Mouse (Mus musculus) heart, embryonic 14.5 days (tissue): ENCODE data around the gene Dennd1a. TPM values are rescaled to one million over a fixed set of nuclear protein-coding genes. Genes with fewer than 3 reads are reported as not detected.

Experiments
- ATAC-seq: fragments of 200-750 bp; cut with Nextera tagmentation; 2 replicates; pipeline ENCODE4 v1.8.0; 2017; ENCODE audit warnings: low read depth, moderate TSS enrichment; ENCODE audit not compliant: insufficient number of reproducible peaks, insufficient read depth, low FRiP score
- H3K27ac ChIP-seq, 2 experiments: fragments of 200-500 bp in 1 of 2; fragments of 300-500 bp in 1 of 2; sonication (generic) in 1 of 2; replicated peaks in 1 of 2; 2 replicates each; pipeline ENCODE4 v1.5.1; 2012 to 2014; ENCODE audit warnings: low read depth in 2 of 2, low read length in 2 of 2, control low read depth in 1 of 2, mild to moderate bottlenecking in 1 of 2, mixed read lengths in 1 of 2; ENCODE audit not compliant: control insufficient read depth in 1 of 2, insufficient read depth in 1 of 2
- H3K27me3 ChIP-seq: fragments of 300-500 bp; sonication (generic); 2 replicates; pipeline ENCODE4 v1.6.1; 2014; ENCODE audit warnings: mild to moderate bottlenecking, low read length, control low read depth; ENCODE audit not compliant: control insufficient read depth, insufficient read depth
- H3K36me3 ChIP-seq: fragments of 300-500 bp; sonication (generic); 2 replicates; pipeline ENCODE4 v1.6.1; 2014; ENCODE audit warnings: mild to moderate bottlenecking, control low read depth, low read length, mixed read lengths; ENCODE audit not compliant: control insufficient read depth, insufficient read depth
- H3K4me1 ChIP-seq, 2 experiments: fragments of 200-500 bp in 1 of 2; fragments of 300-500 bp in 1 of 2; sonication (generic) in 1 of 2; 2 replicates each; pipeline ENCODE4 v1.6.1; 2012 to 2014; ENCODE audit warnings: low read length in 2 of 2, control low read depth in 1 of 2, mixed read lengths in 1 of 2; ENCODE audit not compliant: control insufficient read depth in 2 of 2, insufficient read depth in 2 of 2
- H3K4me2 ChIP-seq: fragments of 300-500 bp; sonication (generic); 2 replicates; pipeline ENCODE4 v1.6.1; 2014; ENCODE audit warnings: mild to moderate bottlenecking, low read length
- H3K4me3 ChIP-seq, 2 experiments: fragments of 200-500 bp in 1 of 2; fragments of 300-500 bp in 1 of 2; sonication (generic) in 1 of 2; 2 replicates each; pipeline ENCODE4 v1.5.1; 2012 to 2014; ENCODE audit warnings: low read length in 2 of 2, mild to moderate bottlenecking in 2 of 2, control low read depth in 1 of 2, low read depth in 1 of 2, moderate library complexity in 1 of 2; ENCODE audit not compliant: control insufficient read depth in 1 of 2, insufficient read depth in 1 of 2
- H3K9ac ChIP-seq: fragments of 300-500 bp; sonication (generic); 2 replicates; pipeline ENCODE4 v1.6.1; 2014; ENCODE audit warnings: mild to moderate bottlenecking, low read length
- H3K9me3 ChIP-seq: fragments of 300-500 bp; sonication (generic); 2 replicates; pipeline ENCODE4 v1.6.1; 2016; ENCODE audit warnings: low read length, control low read depth; ENCODE audit not compliant: control insufficient read depth
- WGBS: fragments of 180-500 bp; shearing (Covaris S2); extraction: QIAGEN DNeasy Blood & Tissue Kit; methylation state at CpG from one replicate; pipeline ENCODE4 v1.1.7; 2014; 5-methylcytosine and 5-hydroxymethylcytosine counted together
- polyA plus RNA-seq: library from polyadenylated mRNA; unstranded; fragments of >200 nt; fragmentation: Nextera tagmentation; extraction: Ambion mirVana; gene quantifications from 2 replicates; pipeline ENCODE4 v1.2.1, GENCODE M21; 2014

Gene Dennd1a
- polyA plus RNA-seq: 9.2 and 12.1 TPM in 2 replicates

DNA sequence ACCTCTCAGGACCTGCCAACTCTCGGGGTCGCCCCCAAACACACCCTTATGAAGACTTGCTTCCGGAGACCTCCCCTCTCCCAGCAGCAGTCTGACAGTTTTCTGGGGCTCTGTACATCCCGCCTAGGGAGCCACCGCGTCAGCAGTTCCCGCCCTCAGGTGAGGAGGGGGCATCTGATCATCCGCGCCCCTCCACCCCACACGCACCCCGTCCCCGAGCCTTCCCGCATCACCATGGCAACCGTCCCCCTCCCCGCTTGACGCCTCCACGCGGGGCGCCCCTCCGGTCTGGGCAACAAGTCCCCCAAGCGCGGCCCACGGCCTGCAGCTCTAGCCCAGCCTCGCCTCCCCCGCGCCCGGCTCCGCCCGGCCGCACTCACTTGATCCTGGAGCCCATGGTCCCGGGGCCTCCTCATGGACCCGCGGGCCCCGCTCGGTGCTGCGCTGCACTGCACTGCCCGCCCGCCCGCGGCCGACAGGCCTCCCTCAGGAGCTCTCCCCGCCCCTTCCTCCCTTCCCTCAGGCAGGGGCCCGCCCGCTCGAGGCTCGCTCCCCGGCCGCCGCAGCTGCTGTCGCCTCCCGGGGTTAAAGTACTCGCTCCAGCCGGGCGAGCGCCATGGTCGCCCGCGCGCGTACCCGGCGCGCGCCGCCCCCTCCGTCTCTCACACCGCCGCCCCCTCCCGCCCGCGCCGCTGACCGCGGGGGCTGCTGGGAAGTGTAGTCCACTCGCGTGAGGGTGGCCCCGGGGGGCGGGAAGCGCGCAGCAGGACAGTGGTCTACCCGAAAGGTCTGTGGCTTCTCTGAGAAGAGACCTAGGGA is at the start of gene Dennd1a:
TSS of gene Dennd1a (minus strand) at position 658 of the 819 bp plus-strand sequence.
- peak within 1 kb of the TSS; percentile 87 for H3K4me2 ChIP-seq
- under 1% methylated on average over 72 of the region's 81 CpGs for WGBS
- ATAC-seq: peak; percentile 96

DNA sequence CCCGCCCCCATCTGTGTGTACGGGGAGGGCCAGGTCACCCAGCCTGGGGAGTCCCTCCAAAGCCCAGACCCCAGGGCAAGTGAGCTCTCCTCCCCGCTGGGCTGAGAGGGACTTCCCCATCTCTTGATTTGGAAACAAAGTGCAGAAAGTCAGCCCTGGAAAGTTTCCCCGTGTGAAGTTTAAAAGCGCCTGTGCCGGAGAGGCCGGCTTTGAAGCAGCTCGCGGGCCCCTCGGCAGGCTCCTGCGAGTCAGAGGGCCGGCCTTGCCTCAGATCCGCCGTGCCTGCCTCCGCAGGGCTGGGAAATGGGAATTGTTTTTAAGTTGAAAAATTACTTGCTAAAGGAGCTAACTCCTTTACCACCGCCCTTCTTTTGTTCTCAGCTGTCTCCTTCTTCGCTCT is 49.4 kb upstream of the Dennd1a start:
- H3K4me3 ChIP-seq: peak overlapping the region in 1 of 2 experiments; percentile 11; a peak in 1 of 4 replicates
- H3K36me3 ChIP-seq: no peaks in the 10 kb centered on the region
- 4% methylated on average over 17 of the region's 17 CpGs for WGBS
- ATAC-seq: no peak
- H3K4me2 ChIP-seq: peak overlapping the region; percentile 29
- no peak overlapping the region for H3K27ac ChIP-seq
- no peak overlapping the region for H3K9ac ChIP-seq
- no peaks in the 10 kb centered on the region for H3K9me3 ChIP-seq
- peaks cover 2 to 11% of the 10 kb centered on the region in 2 experiments; a peak in 3 of 4 replicates for H3K4me1 ChIP-seq
- H3K27me3 ChIP-seq: peaks cover 88% of the 10 kb centered on the region

More for the DNA sequence above, at the start of gene Dennd1a:
- Histone ChIP-seq H3K4me3 (peak within 1 kb of the TSS; percentile 88 to 95), H3K9me3 (no peaks in the 10 kb centered on the region), H3K27me3 (no peaks in the 10 kb centered on the region), H3K4me1 (peaks cover 7 to 17% of the 10 kb centered on the region in 2 experiments), H3K27ac (peak within 1 kb of the TSS; percentile 79 to 86), H3K9ac (peak within 1 kb of the TSS; percentile 94), H3K36me3 (no peaks in the 10 kb centered on the region)

GRCm38 (mm10) chr2:38333586-38334119 is 46.5 kb upstream of the Dennd1a start:
- no peak overlapping the region for H3K9ac ChIP-seq
- H3K4me1 ChIP-seq: no peaks in the 10 kb centered on the region; a peak in 1 of 4 replicates
- no peak for ATAC-seq
- no peak overlapping the region for H3K27ac ChIP-seq
- WGBS: 35% methylated on average over 7 of the region's 7 CpGs
- H3K4me3 ChIP-seq: no peak overlapping the region
- H3K36me3 ChIP-seq: no peaks in the 10 kb centered on the region
- H3K27me3 ChIP-seq: peaks cover 60% of the 10 kb centered on the region
- H3K4me2 ChIP-seq: no peak overlapping the region
- no peaks in the 10 kb centered on the region for H3K9me3 ChIP-seq

DNA sequence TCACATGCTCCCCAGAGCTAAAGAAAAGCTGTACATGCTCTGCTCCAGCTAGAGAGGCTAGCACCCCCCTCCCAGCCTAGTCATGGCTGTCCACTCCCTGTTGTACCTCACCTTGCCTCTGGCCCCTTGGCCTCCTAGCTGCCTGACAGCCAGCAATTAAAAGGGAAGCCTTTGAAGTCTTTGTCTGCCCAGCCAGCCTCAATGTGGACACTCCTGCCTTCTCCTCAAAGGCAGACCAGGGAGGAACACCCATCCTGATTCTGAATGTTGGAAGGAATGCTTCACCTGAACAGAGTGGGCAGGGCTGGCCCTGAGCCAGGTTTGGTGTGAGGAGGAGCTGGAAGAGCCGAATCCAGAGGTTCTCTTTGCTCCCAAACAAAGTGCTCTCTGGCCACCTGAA is 39.5 kb upstream of the Dennd1a start:
- no peak overlapping the region for H3K4me3 ChIP-seq
- no peaks in the 10 kb centered on the region for H3K4me1 ChIP-seq
- H3K4me2 ChIP-seq: no peak overlapping the region
- no peak overlapping the region for H3K27ac ChIP-seq
- no peaks in the 10 kb centered on the region for H3K9me3 ChIP-seq
- 47% methylated on average over 1 of the region's 1 CpGs for WGBS
- no peak overlapping the region for H3K9ac ChIP-seq
- H3K36me3 ChIP-seq: no peaks in the 10 kb centered on the region
- H3K27me3 ChIP-seq: peaks cover 6% of the 10 kb centered on the region; the same call in 1 of the 2 replicates
- ATAC-seq: no peak

DNA sequence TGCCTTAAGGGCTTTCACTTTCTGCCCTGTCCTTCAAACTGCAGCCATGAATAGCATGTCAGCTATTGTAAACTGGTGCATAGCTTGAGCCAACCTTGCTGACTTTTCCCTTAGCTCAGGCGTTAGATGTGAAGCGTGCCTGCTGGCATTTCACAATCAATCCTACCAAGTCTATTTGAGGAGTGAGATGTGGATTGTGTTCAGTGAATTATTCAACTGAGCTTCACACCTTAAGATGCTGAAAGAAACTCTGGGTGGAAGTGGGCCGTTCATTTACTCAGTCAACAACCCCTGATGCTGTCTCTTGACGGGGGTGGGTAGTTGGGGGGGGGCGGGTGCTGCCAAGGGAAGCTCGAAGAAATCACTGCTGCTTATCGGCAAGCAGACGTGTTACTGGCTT is 36.2 kb upstream of the Dennd1a start:
- Histone ChIP-seq H3K4me2 (no peak overlapping the region), H3K9me3 (no peaks in the 10 kb centered on the region), H3K4me1 (no peaks in the 10 kb centered on the region), H3K36me3 (no peaks in the 10 kb centered on the region), H3K27ac (no peak overlapping the region), H3K4me3 (no peak overlapping the region), H3K27me3 (peaks cover 6% of the 10 kb centered on the region; the same call in 1 of the 2 replicates), H3K9ac (no peak overlapping the region)
- whole genome bisulfite sequencing: 34% methylated on average over 8 of the region's 8 CpGs
- no peak for ATAC-seq

- no peaks in the 10 kb centered on the region for H3K4me1 ChIP-seq
These were observed 33.7 kb upstream of the Dennd1a start for GRCm38 (mm10) chr2:38320911-38321310.

GRCm38 (mm10) chr2:38319086-38319485 is 31.9 kb upstream of the Dennd1a start:
- WGBS: 80% methylated on average over 11 of the region's 11 CpGs
- Histone ChIP-seq H3K4me3 (no peak overlapping the region), H3K27ac (no peak overlapping the region), H3K36me3 (no peaks in the 10 kb centered on the region), H3K27me3 (peaks cover 6% of the 10 kb centered on the region; the same call in 1 of the 2 replicates), H3K9me3 (no peaks in the 10 kb centered on the region), H3K4me2 (no peak overlapping the region), H3K9ac (no peak overlapping the region), H3K4me1 (no peaks in the 10 kb centered on the region)
- no peak for ATAC-seq

More at GRCm38 (mm10) chr2:38320911-38321310, 33.7 kb upstream of the Dennd1a start:
- H3K36me3 ChIP-seq: no peaks in the 10 kb centered on the region
- H3K27me3 ChIP-seq: peaks cover 6% of the 10 kb centered on the region; the same call in 1 of the 2 replicates
- no peaks in the 10 kb centered on the region for H3K9me3 ChIP-seq
- H3K4me2 ChIP-seq: no peak overlapping the region
- no peak for ATAC-seq
- no peak overlapping the region for H3K4me3 ChIP-seq
- H3K9ac ChIP-seq: no peak overlapping the region
- WGBS: 41% methylated on average over 4 of the region's 4 CpGs
- H3K27ac ChIP-seq: no peak overlapping the region
